In the genomic region with DNA sequence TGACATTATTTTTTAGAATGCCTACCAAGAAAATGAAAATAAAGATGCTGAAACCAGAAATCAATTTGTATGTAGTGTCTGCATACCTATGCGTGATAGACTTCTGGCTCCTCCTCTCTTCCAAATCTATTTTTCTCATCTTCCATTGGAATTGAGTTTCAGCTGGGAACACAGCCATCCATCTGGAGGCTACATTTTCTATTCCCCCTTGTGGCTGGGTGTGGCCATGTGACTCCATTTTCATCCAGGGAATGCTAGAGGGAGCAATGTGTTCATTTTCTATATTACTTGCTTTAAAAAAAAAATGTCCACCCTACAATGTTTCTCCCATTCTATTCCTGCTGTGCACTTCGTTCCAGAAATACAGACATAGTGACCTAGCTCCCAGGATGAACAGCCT, we compare ENCODE assay signal across 20 mouse cellular contexts. TPM values are rescaled to one million over a fixed set of nuclear protein-coding genes. Genes with fewer than 3 reads are reported as not detected.
A peak's percentile ranks its signal among the peaks of the same experiment; 100 is the strongest.
DNase-seq lines count a peak whose midpoint lies in the region; TF ChIP-seq lines count a peak whose summit lies in the region.
"Had no signal": no experiment of that assay in that cellular context is flagged by ENCODE, and none has a peak within 500 bp of the region (broad histone marks: within the 10 kb centered on the region; RNA-seq: fewer than 3 reads in every experiment).

No protein-coding gene starts in this region.

- DNase-seq in cerebellum, postnatal 14 days = peak; percentile 22 to 23
- DNase-seq in cerebellum, adult 11 months = no peak
- peak; percentile 35 to 47 for DNase-seq in layer of hippocampus, adult 2 months (ENCODE audit: low spot score in 2 of 2)
- no peak for DNase-seq in layer of hippocampus, postnatal 36 days
- peak; percentile 43 for DNase-seq in 3T3-L1 (ENCODE audit: low read depth, low spot score)
- peak; percentile 9 for DNase-seq in right cerebral cortex, postnatal 14 days
- no peak for DNase-seq in adrenal gland, adult 18-20 months (ENCODE audit: low spot score in 2 of 2)
- no peak for DNase-seq in kidney, postnatal 25 days
- DNase-seq: cerebellum, adult 9-11 months; kidney, adult 8-10 months; kidney, postnatal 14 days; liver, embryonic 13.5 days; lung, embryonic 14.5 days; lung, postnatal 36 days; thymus, adult 18-20 months; thymus, postnatal 4 days had no signal

- H3K4me3 ChIP-seq in layer of hippocampus, adult 2 months = no peak overlapping the region
- H3K4me3 ChIP-seq: forebrain, embryonic 12.5 days; heart, embryonic 12.5 days; hindbrain, embryonic 13.5 days; limb, embryonic 13.5 days; liver, embryonic 13.5 days had no signal

- peak; percentile 51 for TF ChIP-seq CTCF in layer of hippocampus, adult 2 months (conservative IDR thresholded peaks at IDR 0.05)

- H3K27ac ChIP-seq in layer of hippocampus, adult 2 months = peak overlapping the region; percentile 52
- H3K27ac ChIP-seq: forebrain, embryonic 12.5 days; hindbrain, embryonic 13.5 days; limb, embryonic 13.5 days; liver, embryonic 13.5 days had no signal

RNA-seq across cellular contexts. Expression of gene Tbc1d5, which starts 3.6 kb away (rescaled TPM):
- 10 to 100 TPM; 26.1 to 27.0 TPM for total RNA-seq in layer of hippocampus, adult 2 months (2021)
- total RNA-seq in layer of hippocampus, postnatal 36 days (2021) = 10 to 100 TPM; 24.9 to 27.8 TPM
- total RNA-seq in adrenal gland, adult 18-20 months (2021) = 10 to 100 TPM; 19.8 to 22.0 TPM

Comparison
In these comparisons a context has a peak if more than half of its experiments do, and no peak if none do; other contexts are left out.
1. DNase-seq: peak in cerebellum, postnatal 14 days (2 of 2), layer of hippocampus, adult 2 months (2 of 2), 3T3-L1 (single experiment) and right cerebral cortex, postnatal 14 days (single experiment); none in cerebellum, adult 11 months (single experiment), layer of hippocampus, postnatal 36 days (0 of 2), adrenal gland, adult 18-20 months (0 of 2) and kidney, postnatal 25 days (0 of 2).